Mouse (Mus musculus): ENCODE data around the gene Tnfrsf1a. TPM values are rescaled to one million over a fixed set of nuclear protein-coding genes. Genes with fewer than 3 reads are reported as not detected.

The Tnfrsf1a gene
- total RNA-seq, 2 experiments from 2014 or later = 13.8 to 24.8 TPM

Other genes with a start within 250 kb of the Tnfrsf1a start
- 4.8 and 6.7 TPM in 2 replicates for gene Nop2, start 217.5 kb upstream of the Tnfrsf1a start, total RNA-seq (2015; ENCODE audit: low replicate concordance)
- gene Nop2, start 217.5 kb upstream of the Tnfrsf1a start, total RNA-seq (2017; ENCODE audit: low replicate concordance) = 10.5 and 11.8 TPM in 2 replicates
- gene Iffo1, start 204.1 kb upstream of the Tnfrsf1a start, total RNA-seq (2015; ENCODE audit: low replicate concordance) = 3.1 and 6.9 TPM in 2 replicates
- 2.2 and 10.9 TPM in 2 replicates for gene Iffo1, start 204.1 kb upstream of the Tnfrsf1a start, total RNA-seq (2017; ENCODE audit: low replicate concordance)
- gene Gapdh, start 182.9 kb upstream of the Tnfrsf1a start, total RNA-seq (2015; ENCODE audit: low replicate concordance) = 912 and 913 TPM in 2 replicates
- gene Gapdh, start 182.9 kb upstream of the Tnfrsf1a start, total RNA-seq (2017; ENCODE audit: low replicate concordance) = 174 and 278 TPM in 2 replicates
- gene Ncapd2, start 157.7 kb upstream of the Tnfrsf1a start, total RNA-seq (2015; ENCODE audit: low replicate concordance) = 139 and 148 TPM in 2 replicates
- 137 and 246 TPM in 2 replicates for gene Ncapd2, start 157.7 kb upstream of the Tnfrsf1a start, total RNA-seq (2017; ENCODE audit: low replicate concordance)
- 40.1 and 54.4 TPM in 2 replicates for gene Mrpl51, start 157.6 kb upstream of the Tnfrsf1a start, total RNA-seq (2015; ENCODE audit: low replicate concordance)
- 16.4 and 29.8 TPM in 2 replicates for gene Mrpl51, start 157.6 kb upstream of the Tnfrsf1a start, total RNA-seq (2017; ENCODE audit: low replicate concordance)
- gene Vamp1, start 133.8 kb upstream of the Tnfrsf1a start, total RNA-seq (2015; ENCODE audit: low replicate concordance) = 2.1 and 4.2 TPM in 2 replicates
- gene Vamp1, start 133.8 kb upstream of the Tnfrsf1a start, total RNA-seq (2017; ENCODE audit: low replicate concordance) = 0.14 and 2.1 TPM in 2 replicates
- gene Tapbpl, start 117.5 kb upstream of the Tnfrsf1a start, total RNA-seq (2015; ENCODE audit: low replicate concordance) = 0.84 and 4.4 TPM in 2 replicates
- 3.0 and 4.0 TPM in 2 replicates for gene Tapbpl, start 117.5 kb upstream of the Tnfrsf1a start, total RNA-seq (2017; ENCODE audit: low replicate concordance)
- gene Cd27, start 112.4 kb upstream of the Tnfrsf1a start, total RNA-seq (2015; ENCODE audit: low replicate concordance) = 1.7 and 6.3 TPM in 2 replicates
- 0.84 and 1.0 TPM in 2 replicates for gene Cd27, start 112.4 kb upstream of the Tnfrsf1a start, total RNA-seq (2017; ENCODE audit: low replicate concordance)
- not detected in 2 replicates for gene Tuba3a, start 63.3 kb upstream of the Tnfrsf1a start, total RNA-seq (2015; ENCODE audit: low replicate concordance)
- not detected in 2 replicates for gene Tuba3a, start 63.3 kb upstream of the Tnfrsf1a start, total RNA-seq (2017; ENCODE audit: low replicate concordance)
- 7.1 and 10.9 TPM in 2 replicates for gene Ltbr, start 35.5 kb upstream of the Tnfrsf1a start, total RNA-seq (2015; ENCODE audit: low replicate concordance)
- 2.6 and 7.2 TPM in 2 replicates for gene Ltbr, start 35.5 kb upstream of the Tnfrsf1a start, total RNA-seq (2017; ENCODE audit: low replicate concordance)
- gene Scnn1a, start 28.7 kb upstream of the Tnfrsf1a start, total RNA-seq (2015; ENCODE audit: low replicate concordance) = 4.6 and 7.9 TPM in 2 replicates
- gene Scnn1a, start 28.7 kb upstream of the Tnfrsf1a start, total RNA-seq (2017; ENCODE audit: low replicate concordance) = not detected in 2 replicates
- not detected in 2 replicates for gene Plekhg6, start 31.4 kb downstream of the Tnfrsf1a start, total RNA-seq (2015; ENCODE audit: low replicate concordance)
- not detected in 2 replicates for gene Plekhg6, start 31.4 kb downstream of the Tnfrsf1a start, total RNA-seq (2017; ENCODE audit: low replicate concordance)
- gene Cd9, start 145.4 kb downstream of the Tnfrsf1a start, total RNA-seq (2015; ENCODE audit: low replicate concordance) = 52.1 and 58.5 TPM in 2 replicates
- 25.1 and 33.0 TPM in 2 replicates for gene Cd9, start 145.4 kb downstream of the Tnfrsf1a start, total RNA-seq (2017; ENCODE audit: low replicate concordance)
- gene Vwf, start 197.4 kb downstream of the Tnfrsf1a start, total RNA-seq (2015; ENCODE audit: low replicate concordance) = 16.1 and 16.7 TPM in 2 replicates
- gene Vwf, start 197.4 kb downstream of the Tnfrsf1a start, total RNA-seq (2017; ENCODE audit: low replicate concordance) = 20.7 and 26.9 TPM in 2 replicates

Data from erythroblast, adult 5-6 weeks (primary cell).